Mouse (Mus musculus): ENCODE results near the gene Zfp786. TPM values are rescaled to one million over a fixed set of nuclear protein-coding genes. Genes with fewer than 3 reads are reported as not detected.
"Not testable (repeated sequence)": the region's sequence is repeated elsewhere in the genome, so short reads cannot be mapped to it uniquely, and the experiment has no call there.

The Zfp786 gene
- polyA plus RNA-seq, 1 experiment from 2014 or later: 1.7 TPM

DNA sequence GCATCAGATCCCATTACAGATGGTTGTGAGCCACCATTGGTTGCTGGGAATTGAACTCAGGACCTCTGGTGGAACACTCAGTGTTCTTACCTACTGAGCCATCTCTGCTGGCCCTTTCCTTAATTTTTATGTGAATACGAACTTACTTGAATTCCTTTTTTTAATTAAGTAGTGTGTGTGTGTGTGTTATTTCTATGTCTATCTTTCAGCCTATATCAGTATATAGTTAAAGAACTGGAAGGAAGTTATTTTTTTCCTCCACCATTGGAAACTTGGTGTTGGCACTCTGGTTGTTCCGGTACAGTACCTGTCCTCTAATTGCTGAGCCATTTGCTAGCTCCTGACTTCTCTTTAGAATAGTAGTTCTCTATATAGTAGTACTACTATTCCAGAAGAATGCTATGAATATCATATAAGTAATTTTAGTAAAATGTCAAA, 50.1 kb downstream of the Zfp786 start:
- peak overlapping the region; percentile 81 for H3K27ac ChIP-seq (ENCODE audit: low read length)
- 6% methylated on average over 2 of the region's 2 CpGs for WGBS
- peaks cover 5% of the 10 kb centered on the region; the same call in 1 of the 2 replicates for H3K4me1 ChIP-seq (ENCODE audit: control insufficient read depth, insufficient read depth, low read length)
- peak overlapping the region; percentile 66 for H3K4me3 ChIP-seq (ENCODE audit: low read length)
- no peaks in the 10 kb centered on the region for H3K36me3 ChIP-seq (ENCODE audit: control insufficient read depth, insufficient read depth)
- peak overlapping the region; percentile 48 for H3K4me2 ChIP-seq (ENCODE audit: low read depth, low read length)
- peak overlapping the region; percentile 76 for H3K9ac ChIP-seq (ENCODE audit: low read length)
- ATAC-seq (replicated peaks; ENCODE audit: extremely low read depth, insufficient read depth, low FRiP score): no peak
- no peaks in the 10 kb centered on the region; the same call in 1 of the 2 replicates for H3K27me3 ChIP-seq (ENCODE audit: control insufficient read depth, insufficient read depth, low read length)
- H3K9me3 ChIP-seq (replicated peaks; ENCODE audit: control insufficient read depth, low read length): no peaks in the 10 kb centered on the region

DNA sequence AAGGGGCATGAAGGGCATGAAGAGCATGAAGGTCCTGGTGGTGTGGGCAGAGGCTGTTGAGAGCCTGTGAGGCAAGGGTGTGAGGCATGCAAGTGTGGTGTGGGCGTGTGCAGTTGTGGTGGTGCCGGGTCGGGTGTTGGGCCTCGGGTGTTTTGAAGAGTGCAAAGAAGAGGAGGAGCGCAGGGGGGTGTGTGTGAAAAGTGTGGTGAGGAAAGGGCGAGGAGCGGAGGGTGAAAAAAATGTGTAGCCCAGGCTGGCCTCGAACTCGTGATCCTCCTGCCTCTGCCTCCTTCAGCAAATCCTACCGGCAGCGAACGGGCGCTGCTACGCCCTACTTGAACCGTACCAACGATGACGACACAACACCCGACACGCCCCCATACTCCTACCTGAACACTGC, 58.9 kb downstream of the Zfp786 start:
- H3K27me3 ChIP-seq (ENCODE audit: control insufficient read depth, insufficient read depth, low read length); H3K27ac ChIP-seq (ENCODE audit: low read length); ATAC-seq (replicated peaks; ENCODE audit: extremely low read depth, insufficient read depth, low FRiP score); H3K9ac ChIP-seq (ENCODE audit: low read length); H3K4me1 ChIP-seq (ENCODE audit: control insufficient read depth, insufficient read depth, low read length); H3K9me3 ChIP-seq (replicated peaks; ENCODE audit: control insufficient read depth, low read length); H3K36me3 ChIP-seq (ENCODE audit: control insufficient read depth, insufficient read depth): not testable (repeated sequence)
- H3K4me3 ChIP-seq (ENCODE audit: low read length): peak overlapping the region; percentile 29
- WGBS: 44% methylated on average over 7 of the region's 19 CpGs
- H3K4me2 ChIP-seq (ENCODE audit: low read depth, low read length): 0 out of 2 replicates have a peak overlapping the region, but pooled peaks have one; percentile 46

DNA sequence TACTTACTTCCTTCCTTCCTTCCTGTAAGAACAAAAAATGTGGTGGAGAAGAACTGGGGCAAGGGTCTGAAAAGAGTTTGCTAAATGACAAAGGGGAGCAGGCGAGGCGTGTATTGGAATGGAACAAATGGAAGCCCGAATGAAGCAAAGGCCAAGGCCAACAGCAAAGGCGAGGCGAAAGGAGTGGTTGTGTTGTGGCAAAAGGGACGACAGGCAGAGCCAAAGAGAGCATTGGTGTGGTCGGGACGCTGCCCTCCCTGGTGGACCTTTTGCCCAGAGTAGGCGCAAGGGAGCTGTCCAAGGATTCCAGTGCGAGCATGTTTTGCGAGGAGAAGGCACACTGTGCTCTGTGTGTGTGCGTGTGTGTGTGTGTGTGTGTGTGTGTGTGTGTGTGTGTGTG, 59.6 kb downstream of the Zfp786 start:
- not testable (repeated sequence) for ATAC-seq (replicated peaks; ENCODE audit: extremely low read depth, insufficient read depth, low FRiP score); H3K4me1 ChIP-seq (ENCODE audit: control insufficient read depth, insufficient read depth, low read length); H3K4me2 ChIP-seq (ENCODE audit: low read depth, low read length); H3K4me3 ChIP-seq (ENCODE audit: low read length); H3K9ac ChIP-seq (ENCODE audit: low read length); H3K27ac ChIP-seq (ENCODE audit: low read length); H3K9me3 ChIP-seq (replicated peaks; ENCODE audit: control insufficient read depth, low read length); H3K36me3 ChIP-seq (ENCODE audit: control insufficient read depth, insufficient read depth); H3K27me3 ChIP-seq (ENCODE audit: control insufficient read depth, insufficient read depth, low read length)
- 76% methylated on average over 12 of the region's 12 CpGs for WGBS

DNA sequence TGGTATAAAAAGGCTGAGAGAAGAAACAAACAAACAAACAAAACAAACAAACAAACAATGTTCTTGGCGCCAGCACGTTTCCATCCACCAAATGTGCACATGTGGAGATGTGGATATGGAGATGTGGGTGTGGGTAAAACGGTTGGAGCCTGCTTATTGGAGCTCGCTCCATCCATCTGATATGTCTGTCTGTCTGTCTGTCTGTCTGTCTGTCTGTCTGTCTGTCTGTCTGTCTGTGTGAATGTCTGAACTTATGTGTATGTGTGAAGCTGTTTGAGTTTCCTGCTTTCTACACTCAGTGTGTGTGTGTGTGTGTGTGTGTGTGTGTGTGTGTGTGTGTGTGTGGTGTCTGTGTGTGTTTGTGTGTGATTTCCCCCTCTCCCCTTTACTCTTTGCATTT, 60.8 kb downstream of the Zfp786 start:
- WGBS: 72% methylated on average over 4 of the region's 4 CpGs

More for the DNA sequence above, 60.8 kb downstream of the Zfp786 start:
- not testable (repeated sequence) for H3K4me2 ChIP-seq (ENCODE audit: low read depth, low read length); H3K9me3 ChIP-seq (replicated peaks; ENCODE audit: control insufficient read depth, low read length); H3K9ac ChIP-seq (ENCODE audit: low read length); H3K4me1 ChIP-seq (ENCODE audit: control insufficient read depth, insufficient read depth, low read length); H3K27ac ChIP-seq (ENCODE audit: low read length); H3K36me3 ChIP-seq (ENCODE audit: control insufficient read depth, insufficient read depth); H3K4me3 ChIP-seq (ENCODE audit: low read length); ATAC-seq (replicated peaks; ENCODE audit: extremely low read depth, insufficient read depth, low FRiP score); H3K27me3 ChIP-seq (ENCODE audit: control insufficient read depth, insufficient read depth, low read length)

MicroRNAs encoded within 50 kb of the gene (microRNA counts, 519-probe panel; counts per million panel counts)
- 487 counts per million, percentile 2 among the panel's probes with 10 or more counts for microRNA mmu-miR-704

Small RNA genes lying within 50 kb of the gene (microRNA-seq; reads per million reads assigned to microRNA genes)
- gene Mir704: not detected

Other genes with a start within 250 kb of the Zfp786 start
- gene Ezh2, start 235.5 kb downstream of the Zfp786 start, polyA plus RNA-seq (2015; fragmentation: Nextera tagmentation; extraction: Ambion mirVana): 48.1 and 59.5 TPM in 2 replicates
- 139 and 153 TPM in 2 replicates for gene Pdia4, start 17.4 kb downstream of the Zfp786 start, polyA plus RNA-seq (2015; fragmentation: Nextera tagmentation; extraction: Ambion mirVana)
- gene Zfp398, start 4.8 kb upstream of the Zfp786 start, polyA plus RNA-seq (2015; fragmentation: Nextera tagmentation; extraction: Ambion mirVana): 4.7 and 4.9 TPM in 2 replicates
- gene Zfp282, start 46.3 kb upstream of the Zfp786 start, polyA plus RNA-seq (2015; fragmentation: Nextera tagmentation; extraction: Ambion mirVana): 9.3 and 9.5 TPM in 2 replicates
- 10.3 and 10.9 TPM in 2 replicates for gene Zfp212, start 89.6 kb upstream of the Zfp786 start, polyA plus RNA-seq (2015; fragmentation: Nextera tagmentation; extraction: Ambion mirVana)
- gene Zfp956, start 122.5 kb upstream of the Zfp786 start, polyA plus RNA-seq (2015; fragmentation: Nextera tagmentation; extraction: Ambion mirVana): 3.3 and 3.9 TPM in 2 replicates
- gene Zfp777, start 218.0 kb upstream of the Zfp786 start, polyA plus RNA-seq (2015; fragmentation: Nextera tagmentation; extraction: Ambion mirVana): 2.6 and 2.7 TPM in 2 replicates

All from heart, embryonic 16.5 days (tissue).